Mouse (Mus musculus): Measurements from ENCODE around the gene Adm. TPM values are rescaled to one million over a fixed set of nuclear protein-coding genes. Genes with fewer than 3 reads are reported as not detected.

The Adm gene
- total RNA-seq, 2 experiments from 2014 or later: not detected

- no peak for ATAC-seq (replicated peaks; ENCODE audit: poor library complexity, severe bottlenecking)
These were observed 27.8 kb downstream of the Adm start for GRCm38 (mm10) chr7:110655230-110655629.

- no peak for ATAC-seq (replicated peaks; ENCODE audit: poor library complexity, severe bottlenecking)
These were observed 28.5 kb downstream of the Adm start for GRCm38 (mm10) chr7:110655966-110656365.

GRCm38 (mm10) chr7:110658378-110658928 is 31.0 kb downstream of the Adm start:
- ATAC-seq (replicated peaks; ENCODE audit: poor library complexity, severe bottlenecking): no peak

- no peak for ATAC-seq (replicated peaks; ENCODE audit: poor library complexity, severe bottlenecking)
These were observed 39.1 kb downstream of the Adm start for GRCm38 (mm10) chr7:110666537-110666936.

- ATAC-seq (replicated peaks; ENCODE audit: poor library complexity, severe bottlenecking): no peak
These were observed 40.8 kb downstream of the Adm start for GRCm38 (mm10) chr7:110668247-110668646.

GRCm38 (mm10) chr7:110668756-110669155 is 41.3 kb downstream of the Adm start:
- no peak for ATAC-seq (replicated peaks; ENCODE audit: poor library complexity, severe bottlenecking)

- ATAC-seq (replicated peaks; ENCODE audit: poor library complexity, severe bottlenecking): no peak
These were observed 43.7 kb downstream of the Adm start for GRCm38 (mm10) chr7:110671121-110671680.

Other genes with a start within 250 kb of the Adm start
- gene Sbf2, start 12.7 kb upstream of the Adm start, total RNA-seq (2014; fragmentation: Nextera tagmentation): 2.5 TPM in 1 of 2 replicates, not detected in the other
- gene Sbf2, start 12.7 kb upstream of the Adm start, total RNA-seq (2017): 0.26 and 0.52 TPM in 2 replicates
- 3.5 and 6.2 TPM in 2 replicates for gene Ampd3, start 140.5 kb downstream of the Adm start, total RNA-seq (2014; fragmentation: Nextera tagmentation)
- 1.4 and 2.1 TPM in 2 replicates for gene Ampd3, start 140.5 kb downstream of the Adm start, total RNA-seq (2017)
- 19.0 and 33.8 TPM in 2 replicates for gene Rnf141, start 216.8 kb downstream of the Adm start, total RNA-seq (2014; fragmentation: Nextera tagmentation)
- gene Rnf141, start 216.8 kb downstream of the Adm start, total RNA-seq (2017): 40.7 and 47.4 TPM in 2 replicates
- gene Lyve1, start 235.6 kb downstream of the Adm start, total RNA-seq (2014; fragmentation: Nextera tagmentation): not detected in 2 replicates
- not detected in 2 replicates for gene Lyve1, start 235.6 kb downstream of the Adm start, total RNA-seq (2017)